Mouse (Mus musculus): Measurements from ENCODE around the gene Olfr725. TPM values are rescaled to one million over a fixed set of nuclear protein-coding genes. Genes with fewer than 3 reads are reported as not detected.
A peak's percentile ranks its signal among the peaks of the same experiment; 100 is the strongest.

Olfr725 gene
- not detected in 2 replicates for polyA plus RNA-seq (2012; rRNA removed)

- Histone ChIP-seq H3K4me1 (replicated peaks; ENCODE audit: control insufficient read depth, insufficient read depth, low read length) (no peaks in the 10 kb centered on the region), H3K27ac (ENCODE audit: control insufficient read depth, insufficient read depth, low read length) (no peak within 1 kb of the TSS), H3K27me3 (ENCODE audit: control insufficient read depth, insufficient read depth, low read length) (no peaks in the 10 kb centered on the region), H3K4me3 (ENCODE audit: control insufficient read depth, insufficient read depth, low read length) (no peak within 1 kb of the TSS), H3K36me3 (ENCODE audit: control insufficient read depth, insufficient read depth, low read length) (no peaks in the 10 kb centered on the region)
- DNase-seq, result no peak
- no peak for TF ChIP-seq CTCF (IDR thresholded peaks at IDR 0.05; ENCODE audit: borderline replicate concordance, control insufficient read depth, extremely low read depth, insufficient read depth, low read length, poor library complexity)
- TF ChIP-seq POLR2A (IDR thresholded peaks at IDR 0.05; ENCODE audit: control insufficient read depth, extremely low read depth, insufficient read depth, low read length, poor library complexity), result no peak
These were observed at the start of gene Olfr725 for GRCm38 (mm10) chr14:50040275-50040674. TSS of gene Olfr725 (minus strand) at chr14:50040375.

GRCm38 (mm10) chr14:50062733-50063104 is 22.5 kb upstream of the Olfr725 start:
- Histone ChIP-seq H3K27ac (ENCODE audit: control insufficient read depth, insufficient read depth, low read length) (no peak overlapping the region), H3K36me3 (ENCODE audit: control insufficient read depth, insufficient read depth, low read length) (no peaks in the 10 kb centered on the region), H3K4me3 (ENCODE audit: control insufficient read depth, insufficient read depth, low read length) (no peak overlapping the region), H3K4me1 (replicated peaks; ENCODE audit: control insufficient read depth, insufficient read depth, low read length) (no peaks in the 10 kb centered on the region), H3K27me3 (ENCODE audit: control insufficient read depth, insufficient read depth, low read length) (no peaks in the 10 kb centered on the region)
- WGBS, result 3% methylated on average over 4 of the region's 4 CpGs
- TF ChIP-seq POLR2A (IDR thresholded peaks at IDR 0.05; ENCODE audit: control insufficient read depth, extremely low read depth, insufficient read depth, low read length, poor library complexity) (no peak), CTCF (IDR thresholded peaks at IDR 0.05; ENCODE audit: borderline replicate concordance, control insufficient read depth, extremely low read depth, insufficient read depth, low read length, poor library complexity) (no peak)
- DNase-seq, result no peak

GRCm38 (mm10) chr14:50061955-50062732 is 22.0 kb upstream of the Olfr725 start:
- DNase-seq, result peak; percentile 26
- TF ChIP-seq CTCF (IDR thresholded peaks at IDR 0.05; ENCODE audit: borderline replicate concordance, control insufficient read depth, extremely low read depth, insufficient read depth, low read length, poor library complexity), result no peak
- TF ChIP-seq POLR2A (IDR thresholded peaks at IDR 0.05; ENCODE audit: control insufficient read depth, extremely low read depth, insufficient read depth, low read length, poor library complexity), result no peak
- peak overlapping the region; percentile 48 for H3K4me3 ChIP-seq (ENCODE audit: control insufficient read depth, insufficient read depth, low read length)
- no peaks in the 10 kb centered on the region for H3K36me3 ChIP-seq (ENCODE audit: control insufficient read depth, insufficient read depth, low read length)
- H3K27ac ChIP-seq (ENCODE audit: control insufficient read depth, insufficient read depth, low read length), result no peak overlapping the region
- H3K27me3 ChIP-seq (ENCODE audit: control insufficient read depth, insufficient read depth, low read length), result no peaks in the 10 kb centered on the region
- no peaks in the 10 kb centered on the region for H3K4me1 ChIP-seq (replicated peaks; ENCODE audit: control insufficient read depth, insufficient read depth, low read length)
- 3% methylated on average over 52 of the region's 52 CpGs for WGBS

GRCm38 (mm10) chr14:50061590-50061954 is 21.4 kb upstream of the Olfr725 start:
- H3K27me3 ChIP-seq (ENCODE audit: control insufficient read depth, insufficient read depth, low read length), result no peaks in the 10 kb centered on the region
- H3K27ac ChIP-seq (ENCODE audit: control insufficient read depth, insufficient read depth, low read length), result no peak overlapping the region
- TF ChIP-seq POLR2A (IDR thresholded peaks at IDR 0.05; ENCODE audit: control insufficient read depth, extremely low read depth, insufficient read depth, low read length, poor library complexity) (no peak), CTCF (IDR thresholded peaks at IDR 0.05; ENCODE audit: borderline replicate concordance, control insufficient read depth, extremely low read depth, insufficient read depth, low read length, poor library complexity) (no peak)
- peak overlapping the region; percentile 48 for H3K4me3 ChIP-seq (ENCODE audit: control insufficient read depth, insufficient read depth, low read length)
- no peaks in the 10 kb centered on the region for H3K36me3 ChIP-seq (ENCODE audit: control insufficient read depth, insufficient read depth, low read length)
- peak; percentile 2 for DNase-seq
- 2% methylated on average over 13 of the region's 13 CpGs for WGBS
- no peaks in the 10 kb centered on the region for H3K4me1 ChIP-seq (replicated peaks; ENCODE audit: control insufficient read depth, insufficient read depth, low read length)

- Histone ChIP-seq H3K4me1 (replicated peaks; ENCODE audit: control insufficient read depth, insufficient read depth, low read length) (no peaks in the 10 kb centered on the region), H3K27me3 (ENCODE audit: control insufficient read depth, insufficient read depth, low read length) (no peaks in the 10 kb centered on the region), H3K36me3 (ENCODE audit: control insufficient read depth, insufficient read depth, low read length) (no peaks in the 10 kb centered on the region), H3K4me3 (ENCODE audit: control insufficient read depth, insufficient read depth, low read length) (peak overlapping the region; percentile 48; the same call in 1 of the 2 replicates), H3K27ac (ENCODE audit: control insufficient read depth, insufficient read depth, low read length) (no peak overlapping the region)
- TF ChIP-seq CTCF (IDR thresholded peaks at IDR 0.05; ENCODE audit: borderline replicate concordance, control insufficient read depth, extremely low read depth, insufficient read depth, low read length, poor library complexity) (no peak), POLR2A (IDR thresholded peaks at IDR 0.05; ENCODE audit: control insufficient read depth, extremely low read depth, insufficient read depth, low read length, poor library complexity) (no peak)
- peak; percentile 2 for DNase-seq
- 14% methylated on average over 11 of the region's 11 CpGs for WGBS
These were observed 21.0 kb upstream of the Olfr725 start for GRCm38 (mm10) chr14:50061179-50061578.

GRCm38 (mm10) chr14:50032041-50032440 is 8.1 kb downstream of the Olfr725 start:
- Histone ChIP-seq H3K4me1 (replicated peaks; ENCODE audit: control insufficient read depth, insufficient read depth, low read length) (no peaks in the 10 kb centered on the region), H3K27ac (ENCODE audit: control insufficient read depth, insufficient read depth, low read length) (no peak overlapping the region), H3K27me3 (ENCODE audit: control insufficient read depth, insufficient read depth, low read length) (no peaks in the 10 kb centered on the region), H3K36me3 (ENCODE audit: control insufficient read depth, insufficient read depth, low read length) (no peaks in the 10 kb centered on the region), H3K4me3 (ENCODE audit: control insufficient read depth, insufficient read depth, low read length) (no peak overlapping the region)
- no peak for DNase-seq
- TF ChIP-seq CTCF (IDR thresholded peaks at IDR 0.05; ENCODE audit: borderline replicate concordance, control insufficient read depth, extremely low read depth, insufficient read depth, low read length, poor library complexity), result no peak
- no peak for TF ChIP-seq POLR2A (IDR thresholded peaks at IDR 0.05; ENCODE audit: control insufficient read depth, extremely low read depth, insufficient read depth, low read length, poor library complexity)
- WGBS, result 98% methylated on average over 2 of the region's 2 CpGs
